Mouse (Mus musculus) lung, postnatal 0 days (tissue): ENCODE measurements around the gene Ggta1. TPM values are rescaled to one million over a fixed set of nuclear protein-coding genes. Genes with fewer than 3 reads are reported as not detected.
A peak's percentile ranks its signal among the peaks of the same experiment; 100 is the strongest.

ENCODE experiments used
- ATAC-seq: fragments of 200-750 bp; cut with Nextera tagmentation; 2 replicates; pipeline ENCODE4 v1.8.0; 2017; ENCODE audit warnings: moderate library complexity
- DNase-seq: peaks from one replicate; pipeline ENCODE4 v3.0.0-alpha.2; 2016; ENCODE audit warnings: low spot score
- H3K27ac ChIP-seq: fragments of 300-500 bp; sonication (generic); 2 replicates; pipeline ENCODE4 v1.5.1; 2014; ENCODE audit warnings: antibody characterized with exemption, mild to moderate bottlenecking, low read length, mixed read lengths
- H3K27me3 ChIP-seq: fragments of 300-500 bp; sonication (generic); replicated peaks from 2 replicates; pipeline ENCODE4 v1.6.1; 2014; ENCODE audit warnings: low read length, mixed read lengths; ENCODE audit not compliant: insufficient read depth
- H3K36me3 ChIP-seq: fragments of 300-500 bp; sonication (generic); 2 replicates; pipeline ENCODE4 v1.6.1; 2014; ENCODE audit warnings: low read length, mixed read lengths; ENCODE audit not compliant: insufficient read depth
- H3K4me1 ChIP-seq: fragments of 300-500 bp; sonication (generic); 2 replicates; pipeline ENCODE4 v1.6.1; 2014; ENCODE audit warnings: antibody characterized with exemption, low read depth, low read length, mixed read lengths; ENCODE audit not compliant: insufficient read depth
- H3K4me2 ChIP-seq: fragments of 300-500 bp; sonication (generic); replicated peaks from 2 replicates; pipeline ENCODE4 v1.6.1; 2014; ENCODE audit warnings: low read depth, mild to moderate bottlenecking, low read length, moderate library complexity, mixed read lengths
- H3K4me3 ChIP-seq: fragments of 300-500 bp; sonication (generic); 2 replicates; pipeline ENCODE4 v1.5.1; 2014; ENCODE audit warnings: low read depth, low read length
- H3K9ac ChIP-seq: fragments of 300-500 bp; sonication (generic); replicated peaks from 2 replicates; pipeline ENCODE4 v1.6.1; 2014; ENCODE audit warnings: low read depth, mild to moderate bottlenecking
- H3K9me3 ChIP-seq: fragments of 300-500 bp; sonication (generic); 2 replicates; pipeline ENCODE4 v1.6.1; 2016; ENCODE audit warnings: low read length, mixed read lengths
- CTCF ChIP-seq: IDR thresholded peaks from 2 replicates; pipeline ENCODE4 v1.5.1; 2016; ENCODE audit warnings: antibody characterized with exemption, mild to moderate bottlenecking
- EP300 ChIP-seq: IDR thresholded peaks from 2 replicates; pipeline ENCODE4 v1.6.1; 2016; ENCODE audit warnings: antibody characterized with exemption, mild to moderate bottlenecking, control low read depth
- WGBS: fragments of 180-500 bp; shearing (Covaris S2); extraction: QIAGEN DNeasy Blood & Tissue Kit; methylation state at CpG from one replicate; pipeline ENCODE4 v1.1.7; 2014; 5-methylcytosine and 5-hydroxymethylcytosine counted together
- polyA plus RNA-seq: library from polyadenylated mRNA; unstranded; fragments of >200 nt; fragmentation: Nextera tagmentation; extraction: Ambion mirVana; gene quantifications from 2 replicates; pipeline ENCODE4 v1.2.1, GENCODE M21; 2015

Ggta1 gene
- polyA plus RNA-seq, 1 experiment from 2014 or later, result 21.8 TPM

DNA sequence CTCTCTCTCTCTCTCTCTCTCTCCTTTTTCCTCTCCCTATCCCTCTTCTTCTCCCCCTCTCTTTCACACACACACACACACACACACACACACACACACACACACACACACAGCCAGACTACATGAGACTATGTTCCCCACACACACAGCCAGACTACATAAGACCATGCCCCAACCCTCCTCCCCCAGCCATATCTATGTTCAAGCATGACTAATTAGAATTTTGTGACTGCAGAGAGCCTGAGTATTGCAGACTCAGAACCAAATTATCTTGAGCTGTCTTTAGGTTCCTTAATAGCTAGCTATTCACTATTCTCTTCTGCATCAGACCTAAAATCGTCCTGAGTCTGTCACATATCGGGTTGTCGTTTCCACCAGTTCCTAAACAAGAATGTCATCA lies 39.5 kb upstream of the Ggta1 start:
- H3K36me3 ChIP-seq, result no peaks in the 10 kb centered on the region
- H3K4me3 ChIP-seq, result no peak overlapping the region
- H3K27ac ChIP-seq, result no peak overlapping the region
- H3K4me2 ChIP-seq, result no peak overlapping the region
- no peak overlapping the region for H3K9ac ChIP-seq
- TF ChIP-seq CTCF (no peak), EP300 (no peak)
- H3K27me3 ChIP-seq, result no peaks in the 10 kb centered on the region
- H3K9me3 ChIP-seq, result no peaks in the 10 kb centered on the region
- H3K4me1 ChIP-seq, result no peaks in the 10 kb centered on the region
- WGBS, result 80% methylated on average over 3 of the region's 3 CpGs
- no peak for DNase-seq
- ATAC-seq, result no peak

GRCm38 (mm10) chr2:35499474-35499873 lies 36.4 kb upstream of the Ggta1 start:
- no peak overlapping the region for H3K4me2 ChIP-seq
- ATAC-seq (no peak), DNase-seq (no peak)
- TF ChIP-seq CTCF, result no peak
- no peaks in the 10 kb centered on the region for H3K9me3 ChIP-seq
- no peak overlapping the region for H3K27ac ChIP-seq
- no peaks in the 10 kb centered on the region for H3K4me1 ChIP-seq
- H3K9ac ChIP-seq, result no peak overlapping the region
- 62% methylated on average over 7 of the region's 7 CpGs for WGBS
- H3K36me3 ChIP-seq, result no peaks in the 10 kb centered on the region
- H3K4me3 ChIP-seq, result no peak overlapping the region
- no peaks in the 10 kb centered on the region for H3K27me3 ChIP-seq

- H3K9me3 ChIP-seq, result no peaks in the 10 kb centered on the region
- WGBS, result 79% methylated on average over 3 of the region's 3 CpGs
- TF ChIP-seq EP300, result no peak
- TF ChIP-seq CTCF, result no peak
- DNase-seq (no peak), ATAC-seq (no peak)
- no peak overlapping the region for H3K4me2 ChIP-seq
- no peaks in the 10 kb centered on the region for H3K36me3 ChIP-seq
- H3K27ac ChIP-seq, result no peak overlapping the region
- no peaks in the 10 kb centered on the region for H3K27me3 ChIP-seq
- no peak overlapping the region for H3K4me3 ChIP-seq
- H3K9ac ChIP-seq, result no peak overlapping the region
- no peaks in the 10 kb centered on the region for H3K4me1 ChIP-seq
These were observed 35.9 kb upstream of the Ggta1 start for GRCm38 (mm10) chr2:35498961-35499360.

DNA sequence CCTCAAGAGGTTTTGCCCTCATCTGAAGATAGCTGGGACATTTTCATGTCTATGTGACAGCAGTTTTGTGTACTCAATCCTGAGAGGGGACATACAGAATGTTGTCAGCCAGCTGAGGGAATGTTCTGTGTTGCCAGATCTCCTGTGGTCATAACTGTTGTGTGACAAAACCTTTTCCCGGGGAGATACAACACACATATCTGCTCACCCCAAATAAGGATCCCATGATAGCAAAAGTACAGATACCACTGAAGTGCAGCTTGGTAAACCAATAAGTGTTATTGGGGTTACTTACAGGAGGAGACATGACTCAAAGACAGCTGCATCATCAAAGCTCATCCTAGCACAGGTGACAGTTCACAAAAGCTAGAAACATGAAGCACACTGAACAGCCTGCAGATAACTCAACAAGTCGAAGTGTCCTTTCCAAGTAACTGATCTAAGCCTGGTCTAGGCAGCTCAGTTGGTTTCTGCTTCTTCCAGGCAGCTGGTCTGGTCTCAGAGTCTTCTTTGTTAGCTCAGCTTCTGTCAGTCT lies 34.7 kb upstream of the Ggta1 start:
- no peak overlapping the region for H3K27ac ChIP-seq
- no peak for ATAC-seq

GRCm38 (mm10) chr2:35496279-35497013 lies 33.4 kb upstream of the Ggta1 start:
- H3K4me1 ChIP-seq, result no peaks in the 10 kb centered on the region
- H3K27me3 ChIP-seq, result no peaks in the 10 kb centered on the region
- H3K4me3 ChIP-seq, result no peak overlapping the region
- no peak overlapping the region for H3K4me2 ChIP-seq
- no peak overlapping the region for H3K9ac ChIP-seq
- TF ChIP-seq EP300 (no peak), CTCF (no peak)
- ATAC-seq (peak; percentile 9; the same call in 1 of the 2 replicates), DNase-seq (no peak)
- no peaks in the 10 kb centered on the region for H3K9me3 ChIP-seq
- H3K36me3 ChIP-seq, result no peaks in the 10 kb centered on the region
- no peak overlapping the region for H3K27ac ChIP-seq
- 46% methylated on average over 5 of the region's 5 CpGs for WGBS

More for the DNA sequence above, 34.7 kb upstream of the Ggta1 start:
- Histone ChIP-seq H3K36me3 (no peaks in the 10 kb centered on the region), H3K4me3 (no peak overlapping the region), H3K27me3 (no peaks in the 10 kb centered on the region), H3K9me3 (no peaks in the 10 kb centered on the region), H3K4me2 (no peak overlapping the region), H3K9ac (no peak overlapping the region), H3K4me1 (no peaks in the 10 kb centered on the region)
- 69% methylated on average over 2 of the region's 2 CpGs for WGBS
- no peak for DNase-seq
- TF ChIP-seq CTCF (no peak), EP300 (no peak)

- no peak overlapping the region for H3K4me3 ChIP-seq
- no peaks in the 10 kb centered on the region for H3K36me3 ChIP-seq
- TF ChIP-seq EP300 (0 out of 2 replicates have a peak, but pooled peaks have one; percentile 6), CTCF (peak; percentile 38; the same call in 1 of the 2 replicates)
- no peaks in the 10 kb centered on the region for H3K4me1 ChIP-seq
- 0 out of 2 replicates have a peak overlapping the region, but pooled peaks have one; percentile 9 for H3K27ac ChIP-seq
- DNase-seq (peak; percentile 57), ATAC-seq (peak; percentile 28; the same call in 1 of the 2 replicates)
- H3K27me3 ChIP-seq, result no peaks in the 10 kb centered on the region
- no peaks in the 10 kb centered on the region for H3K9me3 ChIP-seq
- H3K9ac ChIP-seq, result no peak overlapping the region
- H3K4me2 ChIP-seq, result no peak overlapping the region
- 60% methylated on average over 16 of the region's 16 CpGs for WGBS
These were observed 32.7 kb upstream of the Ggta1 start for GRCm38 (mm10) chr2:35495486-35496278.
